ENCODE assay signal across 25 mouse cellular contexts in genomic region chr4:56756966-56757600, GRCm38 (mm10). TPM values are rescaled to one million over a fixed set of nuclear protein-coding genes. Genes with fewer than 3 reads are reported as not detected.
DNase-seq lines count a peak whose midpoint lies in the region; ATAC-seq and TF ChIP-seq lines count a peak whose summit lies in the region.
"Had no signal": no experiment of that assay in that cellular context is flagged by ENCODE, and none has a peak within 500 bp of the region (broad histone marks: within the 10 kb centered on the region; RNA-seq: fewer than 3 reads in every experiment).

No protein-coding gene starts in this region.

- H3K4me2 ChIP-seq in lung, postnatal 0 days (replicated peaks; ENCODE audit: low read depth, low read length) = no peak overlapping the region
- no peak overlapping the region for H3K4me2 ChIP-seq in kidney, embryonic 16.5 days (replicated peaks; ENCODE audit: low read depth, low read length)
- H3K4me2 ChIP-seq: heart, embryonic 12.5 days; hindbrain, embryonic 12.5 days; neural tube, embryonic 15.5 days had no signal

- WGBS in lung, postnatal 0 days = 71% methylated on average over 10 of the region's 10 CpGs
- WGBS in kidney, embryonic 16.5 days = 91% methylated on average over 10 of the region's 10 CpGs

- peak; percentile 13 for DNase-seq in layer of hippocampus, adult 9-10 months (ENCODE audit: low spot score)
- no peak for DNase-seq in layer of hippocampus, postnatal 14 days (ENCODE audit: low spot score in 2 of 2)
- peak; percentile 69 for DNase-seq in lung, postnatal 0 days (ENCODE audit: low spot score)
- DNase-seq in neural tube, embryonic 10.5 days (ENCODE audit: extremely low spot score, low spot score) = no peak
- DNase-seq in heart, postnatal 25 days (ENCODE audit: low spot score) = no peak
- DNase-seq: cerebellum, adult 8-10 months; spleen, adult 18-20 months; thymus, postnatal 36 days had no signal

- H3K9me3 ChIP-seq in lung, postnatal 0 days (ENCODE audit: low read length) = no peaks in the 10 kb centered on the region
- H3K9me3 ChIP-seq in kidney, embryonic 16.5 days (ENCODE audit: low read length) = no peaks in the 10 kb centered on the region
- H3K9me3 ChIP-seq: G1E; heart, embryonic 12.5 days; hindbrain, embryonic 12.5 days; limb, embryonic 10.5 days; megakaryocyte, embryonic 14.5 days; neural tube, embryonic 15.5 days had no signal

- no peaks in the 10 kb centered on the region for H3K27me3 ChIP-seq in lung, postnatal 0 days (replicated peaks; ENCODE audit: insufficient read depth, low read length)
- H3K27me3 ChIP-seq in kidney, embryonic 16.5 days (ENCODE audit: insufficient read depth, low read length) = no peaks in the 10 kb centered on the region
- H3K27me3 ChIP-seq: heart, embryonic 12.5 days; hindbrain, embryonic 12.5 days; megakaryocyte, embryonic 14.5 days; neural tube, embryonic 15.5 days had no signal

- TF ChIP-seq EP300 in lung, postnatal 0 days (IDR thresholded peaks at IDR 0.05) = peak; percentile 21

- intact Hi-C loops in heart, postnatal 25 days (cut with DNase I) = no loop called here

- H3K36me3 ChIP-seq in lung, postnatal 0 days (ENCODE audit: insufficient read depth, low read length) = peaks cover 32% of the 10 kb centered on the region
- H3K36me3 ChIP-seq in kidney, embryonic 16.5 days (ENCODE audit: insufficient read depth, low read length) = peaks cover 84% of the 10 kb centered on the region

- no peak overlapping the region for H3K4me3 ChIP-seq in lung, postnatal 0 days (ENCODE audit: low read depth, low read length)
- no peak overlapping the region for H3K4me3 ChIP-seq in kidney, embryonic 16.5 days (ENCODE audit: low read length)
- H3K4me3 ChIP-seq: heart, embryonic 12.5 days; hindbrain, embryonic 12.5 days; limb, embryonic 10.5 days; neural tube, embryonic 15.5 days had no signal

- TF ChIP-seq CTCF in lung, postnatal 0 days (IDR thresholded peaks at IDR 0.05) = no peak

- H3K9ac ChIP-seq in lung, postnatal 0 days (replicated peaks; ENCODE audit: low read depth) = no peak overlapping the region
- no peak overlapping the region for H3K9ac ChIP-seq in kidney, embryonic 16.5 days (replicated peaks; ENCODE audit: low read length)
- H3K9ac ChIP-seq: heart, embryonic 12.5 days; hindbrain, embryonic 12.5 days; neural tube, embryonic 15.5 days had no signal

- H3K27ac ChIP-seq in lung, postnatal 0 days (ENCODE audit: low read length) = peak overlapping the region; percentile 66; the same call in 1 of the 2 replicates
- H3K27ac ChIP-seq in kidney, embryonic 16.5 days (ENCODE audit: low read length) = no peak overlapping the region
- H3K27ac ChIP-seq: hindbrain, embryonic 12.5 days; limb, embryonic 10.5 days; neural tube, embryonic 15.5 days; stomach, postnatal 0 days had no signal

- ATAC-seq in granulocyte monocyte progenitor cell, adult 5-6 weeks (replicated peaks; ENCODE audit: poor library complexity, severe bottlenecking) = peak; percentile 94
- peak; percentile 89 for ATAC-seq in lung, postnatal 0 days
- ATAC-seq in monocyte, adult 5-6 weeks (replicated peaks; ENCODE audit: insufficient number of reproducible peaks, low FRiP score, low TSS enrichment, poor library complexity, severe bottlenecking) = peak; percentile 86
- no peak for ATAC-seq in kidney, embryonic 16.5 days (ENCODE audit: low FRiP score, low TSS enrichment)
- ATAC-seq: forebrain, embryonic 14.5 days; intestine, embryonic 16.5 days had no signal

- no peaks in the 10 kb centered on the region for H3K4me1 ChIP-seq in lung, postnatal 0 days (ENCODE audit: insufficient read depth, low read depth, low read length)
- H3K4me1 ChIP-seq in kidney, embryonic 16.5 days (ENCODE audit: insufficient read depth, low read length) = no peaks in the 10 kb centered on the region
- H3K4me1 ChIP-seq: heart, embryonic 12.5 days; hindbrain, embryonic 12.5 days; limb, embryonic 10.5 days; megakaryocyte, embryonic 14.5 days; neural tube, embryonic 15.5 days had no signal

RNA-seq across cellular contexts. Expression of gene Actl7a, which starts 13.9 kb away (rescaled TPM):
- not detected for total RNA-seq in layer of hippocampus, postnatal 14 days (2021)
- not detected in 2 replicates for total RNA-seq in granulocyte monocyte progenitor cell, adult 5-6 weeks (2014; fragmentation: Nextera tagmentation)
- not detected in 2 replicates for total RNA-seq in granulocyte monocyte progenitor cell, adult 5-6 weeks (2017)
- not detected in 2 replicates for polyA plus RNA-seq in lung, postnatal 0 days (2015; fragmentation: Nextera tagmentation; extraction: Ambion mirVana)
- 0.64 TPM in 1 of 3 replicates, not detected in the others for total RNA-seq in monocyte, adult 5-6 weeks (2017)
- polyA plus RNA-seq in kidney, embryonic 16.5 days (2015; fragmentation: Nextera tagmentation; extraction: Ambion mirVana) = not detected in 2 replicates
- total RNA-seq in heart, postnatal 25 days (2021) = not detected
- total RNA-seq: adrenal gland, postnatal 36 days; gastrocnemius, adult 8-10 months; midbrain, postnatal 0 days had no signal
- polyA plus RNA-seq: forebrain, embryonic 14.5 days; G1E; heart, embryonic 12.5 days; hindbrain, embryonic 12.5 days; intestine, embryonic 16.5 days; large intestine, adult 2 months; limb, embryonic 10.5 days; midbrain, postnatal 0 days; neural tube, embryonic 15.5 days; stomach, postnatal 0 days had no signal

RNA-seq across cellular contexts. Expression of gene Actl7b, which starts 15.8 kb away (rescaled TPM):
- total RNA-seq in layer of hippocampus, postnatal 14 days (2021) = under 1 TPM in 1 of 2 experiments, not detected in 1; 0.26 TPM
- total RNA-seq in granulocyte monocyte progenitor cell, adult 5-6 weeks (2014; fragmentation: Nextera tagmentation) = not detected in 2 replicates
- total RNA-seq in granulocyte monocyte progenitor cell, adult 5-6 weeks (2017) = not detected in 2 replicates
- 0.08 TPM in 1 of 2 replicates, not detected in the other for polyA plus RNA-seq in lung, postnatal 0 days (2015; fragmentation: Nextera tagmentation; extraction: Ambion mirVana)
- 1.2 TPM in 1 of 3 replicates, not detected in the others for total RNA-seq in monocyte, adult 5-6 weeks (2017)
- not detected in 2 replicates for polyA plus RNA-seq in kidney, embryonic 16.5 days (2015; fragmentation: Nextera tagmentation; extraction: Ambion mirVana)
- total RNA-seq in heart, postnatal 25 days (2021) = not detected
- total RNA-seq: G1E; gastrocnemius, adult 8-10 months had no signal
- polyA plus RNA-seq: C2C12; forebrain, embryonic 14.5 days; heart, embryonic 12.5 days; hindbrain, embryonic 12.5 days; intestine, embryonic 16.5 days; large intestine, adult 2 months; limb, embryonic 10.5 days; midbrain, postnatal 0 days; neural tube, embryonic 15.5 days; stomach, postnatal 0 days had no signal

RNA-seq across cellular contexts. Expression of gene Gm26657, which starts 17.2 kb away (rescaled TPM):
- not detected for total RNA-seq in layer of hippocampus, postnatal 14 days (2021)
- total RNA-seq in granulocyte monocyte progenitor cell, adult 5-6 weeks (2014; fragmentation: Nextera tagmentation) = not detected in 2 replicates
- not detected in 2 replicates for total RNA-seq in granulocyte monocyte progenitor cell, adult 5-6 weeks (2017)
- not detected in 2 replicates for polyA plus RNA-seq in lung, postnatal 0 days (2015; fragmentation: Nextera tagmentation; extraction: Ambion mirVana)
- not detected in 3 replicates for total RNA-seq in monocyte, adult 5-6 weeks (2017)
- not detected in 2 replicates for polyA plus RNA-seq in kidney, embryonic 16.5 days (2015; fragmentation: Nextera tagmentation; extraction: Ambion mirVana)
- total RNA-seq in heart, postnatal 25 days (2021) = not detected
- total RNA-seq: adrenal gland, postnatal 36 days; G1E; gastrocnemius, adult 8-10 months; midbrain, postnatal 0 days had no signal
- polyA plus RNA-seq: forebrain, embryonic 14.5 days; G1E; heart, embryonic 12.5 days; hindbrain, embryonic 12.5 days; intestine, embryonic 16.5 days; large intestine, adult 2 months; limb, embryonic 10.5 days; midbrain, postnatal 0 days; neural tube, embryonic 15.5 days; stomach, postnatal 0 days had no signal

RNA-seq across cellular contexts. Expression of gene Elp1, which starts 45.0 kb away (rescaled TPM):
- total RNA-seq in layer of hippocampus, postnatal 14 days (2021) = 10 to 100 TPM; 63.0 to 63.6 TPM
- 52.5 and 59.4 TPM in 2 replicates for total RNA-seq in granulocyte monocyte progenitor cell, adult 5-6 weeks (2014; fragmentation: Nextera tagmentation)
- total RNA-seq in granulocyte monocyte progenitor cell, adult 5-6 weeks (2017) = 39.4 and 60.0 TPM in 2 replicates
- 14.3 and 16.4 TPM in 2 replicates for polyA plus RNA-seq in lung, postnatal 0 days (2015; fragmentation: Nextera tagmentation; extraction: Ambion mirVana)
- 10.8 to 28.7 TPM (median 20.7 TPM) in 3 replicates for total RNA-seq in monocyte, adult 5-6 weeks (2017)
- 44.2 and 50.6 TPM in 2 replicates for polyA plus RNA-seq in kidney, embryonic 16.5 days (2015; fragmentation: Nextera tagmentation; extraction: Ambion mirVana)
- total RNA-seq in heart, postnatal 25 days (2021) = 10 to 100 TPM; 15.8 to 23.0 TPM

RNA-seq across cellular contexts. Expression of gene Fam206a, which starts 45.1 kb away (rescaled TPM):
- total RNA-seq in layer of hippocampus, postnatal 14 days (2021) = 10 to 100 TPM; 17.6 to 19.1 TPM
- 31.0 and 37.9 TPM in 2 replicates for total RNA-seq in granulocyte monocyte progenitor cell, adult 5-6 weeks (2014; fragmentation: Nextera tagmentation)
- total RNA-seq in granulocyte monocyte progenitor cell, adult 5-6 weeks (2017) = 8.7 and 10.1 TPM in 2 replicates
- 4.3 and 4.7 TPM in 2 replicates for polyA plus RNA-seq in lung, postnatal 0 days (2015; fragmentation: Nextera tagmentation; extraction: Ambion mirVana)
- 1.6 to 7.7 TPM (median 6.3 TPM) in 3 replicates for total RNA-seq in monocyte, adult 5-6 weeks (2017)
- 17.9 and 20.6 TPM in 2 replicates for polyA plus RNA-seq in kidney, embryonic 16.5 days (2015; fragmentation: Nextera tagmentation; extraction: Ambion mirVana)
- total RNA-seq in heart, postnatal 25 days (2021) = 1 to 10 TPM; 2.2 TPM

Comparison
In these comparisons a context has a peak if more than half of its experiments do, and no peak if none do; other contexts are left out.
1. DNase-seq: peak in layer of hippocampus, adult 9-10 months (single experiment) and lung, postnatal 0 days (single experiment); none in layer of hippocampus, postnatal 14 days (0 of 2), neural tube, embryonic 10.5 days (single experiment) and heart, postnatal 25 days (single experiment).